Mouse (Mus musculus): ENCODE data around the gene Six1. TPM values are rescaled to one million over a fixed set of nuclear protein-coding genes. Genes with fewer than 3 reads are reported as not detected.

The Six1 gene
- polyA plus RNA-seq (2014; fragmentation: Illumina TruSeq; extraction: RNeasy Lipid Tissue Mini Kit (QIAGEN cat#74804)): 0.40 TPM

DNA sequence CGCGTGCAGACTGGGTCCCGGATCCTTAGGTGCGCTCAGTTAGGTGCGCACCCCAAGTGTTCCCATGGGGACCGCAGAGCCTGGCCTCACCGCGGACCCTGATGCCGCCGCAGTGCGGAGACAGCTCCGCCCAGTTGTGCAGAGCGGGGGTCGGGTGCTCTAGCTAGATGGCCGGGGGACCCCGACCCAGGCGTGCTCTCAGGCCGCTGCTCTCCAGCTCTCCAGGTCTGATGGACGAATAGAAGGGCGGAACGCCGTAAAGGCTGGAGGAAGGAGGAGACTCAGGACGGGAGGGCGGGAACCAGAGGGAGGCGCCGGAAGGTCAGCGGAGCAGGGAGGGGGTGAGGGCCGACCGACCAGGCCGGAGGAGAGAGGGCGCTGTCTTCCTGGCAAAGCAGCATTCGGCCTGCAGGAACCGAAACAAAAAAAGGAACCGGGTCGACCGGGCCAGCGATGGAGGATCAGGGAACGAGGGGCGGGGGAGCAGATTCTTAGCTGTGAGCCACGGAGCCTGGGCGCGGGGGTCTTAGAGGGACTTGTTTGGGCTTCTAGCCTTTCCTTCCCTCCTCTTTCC lies at the start of gene Six1:
Gene Six1 (minus strand): TSS at position 220 of the 574 bp plus-strand sequence.

Other genes starting within 250 kb of the Six1 start
- not detected for gene Six6, start 114.0 kb downstream of the Six1 start, polyA plus RNA-seq (2014; fragmentation: Illumina TruSeq; extraction: RNeasy Lipid Tissue Mini Kit (QIAGEN cat#74804))
- gene 4930447C04Rik, start 113.1 kb downstream of the Six1 start, polyA plus RNA-seq (2014; fragmentation: Illumina TruSeq; extraction: RNeasy Lipid Tissue Mini Kit (QIAGEN cat#74804)): 1.6 TPM
- gene Six4, start 59.6 kb upstream of the Six1 start, polyA plus RNA-seq (2014; fragmentation: Illumina TruSeq; extraction: RNeasy Lipid Tissue Mini Kit (QIAGEN cat#74804)): 1.9 TPM
- gene Mnat1, start 69.8 kb upstream of the Six1 start, polyA plus RNA-seq (2014; fragmentation: Illumina TruSeq; extraction: RNeasy Lipid Tissue Mini Kit (QIAGEN cat#74804)): 24.1 TPM
- 30.9 TPM for gene Trmt5, start 232.8 kb upstream of the Six1 start, polyA plus RNA-seq (2014; fragmentation: Illumina TruSeq; extraction: RNeasy Lipid Tissue Mini Kit (QIAGEN cat#74804))
- gene Slc38a6, start 232.9 kb upstream of the Six1 start, polyA plus RNA-seq (2014; fragmentation: Illumina TruSeq; extraction: RNeasy Lipid Tissue Mini Kit (QIAGEN cat#74804)): 12.5 TPM

Measured in ovary, adult 10 weeks (tissue).